Mouse (Mus musculus): ENCODE results near the gene Wdr17. TPM values are rescaled to one million over a fixed set of nuclear protein-coding genes. Genes with fewer than 3 reads are reported as not detected.

The Wdr17 gene
- polyA plus RNA-seq, 1 experiment from 2014 or later = 2.4 TPM

DNA sequence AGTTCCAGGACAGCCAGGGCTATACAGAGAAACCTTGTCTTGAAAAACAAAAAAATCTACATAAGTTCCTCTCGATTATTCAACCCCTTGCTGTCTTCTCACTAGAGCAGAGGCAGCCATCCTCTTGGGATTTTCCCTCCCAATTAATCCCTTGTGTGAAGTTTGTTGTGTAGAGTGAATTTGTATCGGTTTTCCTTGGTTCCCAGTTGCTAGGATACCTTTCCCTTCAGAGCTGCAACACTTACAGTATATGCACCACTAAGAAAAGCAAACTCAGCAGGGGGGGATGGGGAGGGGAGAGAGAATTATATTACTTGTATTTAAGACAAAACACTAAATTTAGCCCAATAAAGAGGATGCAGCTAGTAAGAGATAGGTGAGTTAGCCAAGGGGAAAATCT lies 290.9 kb downstream of the Wdr17 start:
- Histone ChIP-seq H3K36me3 (no peaks in the 10 kb centered on the region), H3K4me1 (peaks cover 5% of the 10 kb centered on the region), H3K4me2 (replicated peaks) (no peak overlapping the region), H3K9ac (no peak overlapping the region), H3K9me3 (replicated peaks) (no peaks in the 10 kb centered on the region), H3K27me3 (no peaks in the 10 kb centered on the region), H3K4me3 (replicated peaks) (no peak overlapping the region), H3K27ac (replicated peaks) (no peak overlapping the region)
- no peak for ATAC-seq (ENCODE audit: insufficient number of reproducible peaks, low FRiP score, low TSS enrichment, low read depth)
- 52% methylated on average over 2 of the region's 2 CpGs for WGBS

DNA sequence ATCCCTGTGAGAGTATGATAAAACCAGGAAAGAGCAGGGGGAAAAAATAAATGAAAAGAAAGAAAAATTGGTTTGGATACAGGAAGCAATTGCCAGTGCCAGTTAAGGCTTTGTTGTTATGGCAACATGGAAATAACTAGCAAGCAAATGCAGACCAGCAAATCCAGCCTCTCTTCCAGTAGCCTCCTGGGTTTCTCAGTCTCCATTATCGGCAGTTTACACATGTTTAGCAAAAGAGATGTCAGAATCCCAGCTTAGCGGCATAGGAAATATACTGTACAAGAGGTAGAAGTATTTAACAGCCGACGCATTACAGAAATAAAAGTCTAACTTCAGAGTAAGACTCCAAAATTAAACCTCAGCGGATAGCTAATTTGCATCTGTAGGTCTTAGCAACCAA lies 292.4 kb downstream of the Wdr17 start:
- no peaks in the 10 kb centered on the region for H3K9me3 ChIP-seq (replicated peaks)
- ATAC-seq (ENCODE audit: insufficient number of reproducible peaks, low FRiP score, low TSS enrichment, low read depth) = no peak
- no peaks in the 10 kb centered on the region for H3K36me3 ChIP-seq
- no peak overlapping the region for H3K4me2 ChIP-seq (replicated peaks)
- H3K4me3 ChIP-seq (replicated peaks) = no peak overlapping the region
- WGBS = 80% methylated on average over 5 of the region's 5 CpGs
- H3K9ac ChIP-seq = no peak overlapping the region
- no peak overlapping the region for H3K27ac ChIP-seq (replicated peaks)
- H3K27me3 ChIP-seq = no peaks in the 10 kb centered on the region
- no peaks in the 10 kb centered on the region; the same call in 1 of the 2 replicates for H3K4me1 ChIP-seq

DNA sequence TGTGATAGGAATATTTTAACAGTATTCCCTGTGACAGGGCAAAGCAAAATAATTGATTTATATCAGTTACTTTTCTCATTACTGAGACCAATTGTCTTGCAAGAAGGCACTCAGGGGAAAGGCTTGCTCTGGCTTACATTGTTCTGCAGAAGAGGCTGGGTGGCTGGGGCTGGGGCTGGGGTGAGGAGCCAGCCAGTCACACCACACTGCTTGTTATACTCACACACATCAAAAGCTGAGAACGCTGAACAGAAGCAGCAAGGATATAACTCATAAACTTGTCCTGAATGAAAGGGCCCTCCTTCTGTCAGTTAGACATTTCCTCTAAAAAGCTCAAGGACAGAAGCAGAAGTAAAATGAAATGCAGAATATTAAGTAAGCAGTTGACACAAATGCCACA lies 304.1 kb downstream of the Wdr17 start:
- Histone ChIP-seq H3K27ac (replicated peaks) (no peak overlapping the region), H3K4me2 (replicated peaks) (no peak overlapping the region), H3K27me3 (no peaks in the 10 kb centered on the region), H3K4me1 (no peaks in the 10 kb centered on the region), H3K9ac (no peak overlapping the region), H3K36me3 (no peaks in the 10 kb centered on the region), H3K4me3 (replicated peaks) (no peak overlapping the region), H3K9me3 (replicated peaks) (no peaks in the 10 kb centered on the region)
- ATAC-seq (ENCODE audit: insufficient number of reproducible peaks, low FRiP score, low TSS enrichment, low read depth) = no peak
- WGBS = 65% methylated on average over 1 of the region's 1 CpGs

DNA sequence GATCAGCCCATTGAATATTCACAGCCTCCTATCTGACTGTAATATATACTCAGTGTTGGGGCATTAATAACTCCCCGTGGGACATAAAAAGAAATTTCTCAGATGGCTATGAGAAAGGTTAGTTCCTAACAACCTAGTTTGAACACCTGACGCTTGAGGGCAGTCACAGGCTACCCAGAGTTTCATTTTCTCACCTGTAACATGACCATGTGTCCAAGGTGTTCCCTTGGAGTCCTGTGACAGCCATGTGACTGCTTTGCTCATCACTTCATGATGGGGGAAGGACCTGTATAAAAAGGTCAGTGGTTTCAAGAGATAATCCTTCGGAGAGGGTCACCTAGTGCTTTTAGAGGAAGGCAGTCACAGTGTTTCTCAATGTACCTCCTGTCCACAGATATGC lies 305.5 kb downstream of the Wdr17 start:
- H3K9ac ChIP-seq = no peak overlapping the region
- no peaks in the 10 kb centered on the region for H3K36me3 ChIP-seq
- no peak overlapping the region for H3K4me2 ChIP-seq (replicated peaks)
- no peaks in the 10 kb centered on the region for H3K9me3 ChIP-seq (replicated peaks)
- no peak for ATAC-seq (ENCODE audit: insufficient number of reproducible peaks, low FRiP score, low TSS enrichment, low read depth)
- WGBS = 79% methylated on average over 3 of the region's 3 CpGs
- H3K27me3 ChIP-seq = no peaks in the 10 kb centered on the region
- no peaks in the 10 kb centered on the region for H3K4me1 ChIP-seq
- no peak overlapping the region for H3K4me3 ChIP-seq (replicated peaks)
- no peak overlapping the region for H3K27ac ChIP-seq (replicated peaks)

Other genes starting within 250 kb of the Wdr17 start
- 12.8 and 17.1 TPM in 2 replicates for gene Gpm6a, start 67.7 kb upstream of the Wdr17 start, polyA plus RNA-seq (2015; fragmentation: Nextera tagmentation; extraction: Ambion mirVana)